Mouse (Mus musculus) limb, embryonic 15.5 days (tissue): ENCODE data around the gene Ptpa. TPM values are rescaled to one million over a fixed set of nuclear protein-coding genes. Genes with fewer than 3 reads are reported as not detected.

Experiments used
- ATAC-seq: fragments of 200-750 bp; cut with Nextera tagmentation; 2 replicates; pipeline ENCODE4 v1.8.0; 2017; ENCODE audit warnings: low read depth, moderate TSS enrichment; ENCODE audit not compliant: insufficient number of reproducible peaks, low FRiP score, low TSS enrichment
- H3K27ac ChIP-seq: fragments of 300-500 bp; sonication (generic); 2 replicates; pipeline ENCODE4 v1.5.1; 2015; ENCODE audit warnings: moderate library complexity, mild to moderate bottlenecking, inconsistent platforms
- H3K27me3 ChIP-seq: fragments of 300-500 bp; sonication (generic); 2 replicates; pipeline ENCODE4 v1.6.1; 2015; ENCODE audit warnings: inconsistent platforms
- H3K36me3 ChIP-seq: fragments of 300-500 bp; sonication (generic); 2 replicates; pipeline ENCODE4 v1.6.1; 2015; ENCODE audit warnings: inconsistent platforms
- H3K4me1 ChIP-seq: fragments of 300-500 bp; sonication (generic); 2 replicates; pipeline ENCODE4 v1.6.1; 2015; ENCODE audit warnings: inconsistent platforms
- H3K4me2 ChIP-seq: fragments of 300-500 bp; sonication (generic); 2 replicates; pipeline ENCODE4 v1.6.1; 2015; ENCODE audit warnings: mild to moderate bottlenecking, inconsistent platforms
- H3K4me3 ChIP-seq: fragments of 300-500 bp; sonication (generic); 2 replicates; pipeline ENCODE4 v1.5.1; 2015; ENCODE audit warnings: mild to moderate bottlenecking, inconsistent platforms
- H3K9ac ChIP-seq: fragments of 300-500 bp; sonication (generic); 2 replicates; pipeline ENCODE4 v1.6.1; 2015; ENCODE audit warnings: inconsistent platforms
- H3K9me3 ChIP-seq: fragments of 300-500 bp; sonication (generic); 2 replicates; pipeline ENCODE4 v1.6.1; 2016; ENCODE audit warnings: inconsistent platforms
- WGBS: fragments of 180-500 bp; shearing (Covaris S2); methylation state at CpG from one replicate; pipeline ENCODE4 v1.1.7; 2015; 5-methylcytosine and 5-hydroxymethylcytosine counted together
- polyA plus RNA-seq: library from polyadenylated mRNA; unstranded; fragments of >200 nt; fragmentation: Nextera tagmentation; extraction: Ambion mirVana; gene quantifications from 2 replicates; pipeline ENCODE4 v1.2.1, GENCODE M21; 2015

Ptpa gene
- polyA plus RNA-seq, 1 experiment from 2014 or later = 149 TPM

DNA sequence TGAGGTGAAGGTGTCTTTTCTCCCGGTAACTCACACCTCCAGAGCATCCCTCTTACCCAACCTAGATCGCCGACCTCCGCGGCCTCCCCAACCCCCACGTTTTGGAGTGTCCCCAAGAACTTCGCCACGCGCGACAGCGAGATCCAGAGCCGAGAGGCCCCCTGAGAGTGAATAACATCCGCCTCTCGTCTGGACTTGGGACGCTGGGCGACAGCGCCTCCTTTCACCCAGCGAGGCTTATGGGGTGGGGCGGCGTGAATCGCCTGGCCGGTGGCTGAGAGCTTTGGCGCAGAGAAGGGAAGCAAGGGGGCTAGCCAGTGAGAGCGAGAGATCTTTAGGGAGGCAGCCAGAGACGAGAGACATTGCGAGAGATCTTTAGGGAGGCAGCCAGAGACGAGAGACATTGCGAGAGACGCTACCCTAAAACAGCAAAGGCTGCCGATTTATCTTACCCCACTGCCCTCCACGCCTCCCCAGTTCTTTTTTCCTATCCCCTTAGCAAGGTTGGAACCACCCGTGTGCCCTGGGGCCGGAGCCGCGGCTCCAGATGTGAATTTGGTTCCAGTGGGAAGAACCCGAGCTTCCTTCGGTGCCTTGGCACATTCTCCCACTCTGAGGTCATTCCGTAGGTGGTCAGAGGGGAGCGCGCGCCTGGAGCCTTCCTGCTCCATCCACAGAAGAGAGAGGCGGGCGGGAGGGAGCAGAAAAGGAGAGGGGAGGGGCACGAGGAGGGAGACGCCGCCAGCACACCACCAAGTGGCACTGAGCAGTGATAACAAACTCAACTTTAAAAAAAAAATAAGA lies 54.5 kb downstream of the Ptpa start:
- H3K27ac ChIP-seq = peak overlapping the region; percentile 97
- ATAC-seq = peak; percentile 12; the same call in 1 of the 2 replicates
- H3K36me3 ChIP-seq = no peaks in the 10 kb centered on the region
- no peaks in the 10 kb centered on the region for H3K9me3 ChIP-seq
- H3K9ac ChIP-seq = peak overlapping the region; percentile 72
- H3K4me3 ChIP-seq = peak overlapping the region; percentile 83
- peak overlapping the region; percentile 96 for H3K4me2 ChIP-seq
- WGBS = under 1% methylated on average over 46 of the region's 46 CpGs
- H3K27me3 ChIP-seq = no peaks in the 10 kb centered on the region
- peaks cover 46% of the 10 kb centered on the region for H3K4me1 ChIP-seq

GRCm38 (mm10) chr2:30471051-30471450 lies 55.2 kb downstream of the Ptpa start:
- Histone ChIP-seq H3K4me2 (peak overlapping the region; percentile 96), H3K4me1 (peaks cover 46% of the 10 kb centered on the region), H3K4me3 (peak overlapping the region; percentile 83), H3K36me3 (no peaks in the 10 kb centered on the region), H3K9me3 (no peaks in the 10 kb centered on the region), H3K9ac (0 out of 2 replicates have a peak overlapping the region, but pooled peaks have one; percentile 17), H3K27me3 (no peaks in the 10 kb centered on the region), H3K27ac (peak overlapping the region; percentile 97)
- ATAC-seq = no peak
- 8% methylated on average over 8 of the region's 8 CpGs for WGBS

GRCm38 (mm10) chr2:30471795-30472720 lies 56.2 kb downstream of the Ptpa start:
- Histone ChIP-seq H3K9ac (peak overlapping the region; percentile 94), H3K36me3 (no peaks in the 10 kb centered on the region), H3K4me1 (peaks cover 39% of the 10 kb centered on the region), H3K27me3 (no peaks in the 10 kb centered on the region), H3K4me2 (peak overlapping the region; percentile 96), H3K27ac (peak overlapping the region; percentile 97), H3K9me3 (no peaks in the 10 kb centered on the region), H3K4me3 (peak overlapping the region; percentile 83)
- peak; percentile 74 for ATAC-seq
- WGBS = under 1% methylated on average over 42 of the region's 51 CpGs

- Histone ChIP-seq H3K4me2 (peak overlapping the region; percentile 96), H3K9ac (peak overlapping the region; percentile 94), H3K4me3 (peak overlapping the region; percentile 83), H3K4me1 (peaks cover 36% of the 10 kb centered on the region), H3K36me3 (no peaks in the 10 kb centered on the region), H3K27me3 (no peaks in the 10 kb centered on the region), H3K9me3 (no peaks in the 10 kb centered on the region), H3K27ac (peak overlapping the region; percentile 97)
- no peak for ATAC-seq
- under 1% methylated on average over 59 of the region's 60 CpGs for WGBS
Measured at GRCm38 (mm10) chr2:30472731-30473351, 57.0 kb downstream of the Ptpa start.

- WGBS = under 1% methylated on average over 72 of the region's 80 CpGs
- H3K4me1 ChIP-seq = peaks cover 34% of the 10 kb centered on the region
- H3K4me3 ChIP-seq = peak overlapping the region; percentile 83
- peak overlapping the region; percentile 96 for H3K4me2 ChIP-seq
- no peaks in the 10 kb centered on the region for H3K27me3 ChIP-seq
- peak overlapping the region; percentile 97 for H3K27ac ChIP-seq
- no peaks in the 10 kb centered on the region for H3K36me3 ChIP-seq
- peak; percentile 7; the same call in 1 of the 2 replicates for ATAC-seq
- H3K9ac ChIP-seq = peak overlapping the region; percentile 94
- H3K9me3 ChIP-seq = no peaks in the 10 kb centered on the region
Measured at GRCm38 (mm10) chr2:30473431-30474031, 57.7 kb downstream of the Ptpa start.

DNA sequence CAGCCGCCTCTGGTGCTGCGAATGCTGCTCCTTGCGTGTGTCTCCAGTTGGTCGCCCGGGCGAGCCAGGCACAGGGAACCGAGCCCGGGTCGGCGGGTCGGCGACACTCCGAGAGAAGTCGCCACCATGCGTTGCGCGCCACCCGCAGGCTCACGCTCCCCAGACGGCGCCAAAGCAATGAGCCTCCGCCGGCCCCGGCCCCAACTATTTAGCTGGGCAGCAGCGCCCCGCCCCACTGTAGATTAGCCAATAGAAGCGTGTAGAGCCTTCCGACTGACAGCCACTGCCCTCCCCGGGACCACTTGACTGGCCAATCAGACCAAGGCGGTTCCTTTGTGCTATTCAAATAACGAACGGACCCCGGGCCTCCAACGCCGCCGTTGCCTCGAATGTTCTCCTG lies 58.2 kb downstream of the Ptpa start, which contains the start of gene Ier5l:
TSS of gene Ier5l (minus strand) at position 181 of the 400 bp plus-strand sequence.
- under 1% methylated on average over 37 of the region's 37 CpGs for WGBS
- H3K27ac ChIP-seq = peak within 1 kb of the TSS; percentile 97
- H3K36me3 ChIP-seq = no peaks in the 10 kb centered on the region
- H3K9ac ChIP-seq = peak within 1 kb of the TSS; percentile 94
- H3K9me3 ChIP-seq = no peaks in the 10 kb centered on the region
- peak within 1 kb of the TSS; percentile 83 for H3K4me3 ChIP-seq
- peak; percentile 86 for ATAC-seq
- peaks cover 29% of the 10 kb centered on the region for H3K4me1 ChIP-seq
- peak within 1 kb of the TSS; percentile 96 for H3K4me2 ChIP-seq
- H3K27me3 ChIP-seq = no peaks in the 10 kb centered on the region

- Histone ChIP-seq H3K4me1 (peaks cover 26% of the 10 kb centered on the region), H3K36me3 (no peaks in the 10 kb centered on the region), H3K4me3 (peak overlapping the region; percentile 83), H3K9me3 (no peaks in the 10 kb centered on the region), H3K4me2 (peak overlapping the region; percentile 96), H3K9ac (no peak overlapping the region), H3K27me3 (no peaks in the 10 kb centered on the region), H3K27ac (no peak overlapping the region)
- 38% methylated on average over 4 of the region's 4 CpGs for WGBS
- ATAC-seq = no peak
Measured at GRCm38 (mm10) chr2:30474776-30475175, 58.9 kb downstream of the Ptpa start.

GRCm38 (mm10) chr2:30475457-30475856 lies 59.6 kb downstream of the Ptpa start:
- Histone ChIP-seq H3K4me3 (no peak overlapping the region), H3K36me3 (no peaks in the 10 kb centered on the region), H3K27ac (no peak overlapping the region), H3K9ac (no peak overlapping the region), H3K9me3 (no peaks in the 10 kb centered on the region), H3K4me2 (no peak overlapping the region), H3K27me3 (no peaks in the 10 kb centered on the region), H3K4me1 (peaks cover 21% of the 10 kb centered on the region)
- 91% methylated on average over 7 of the region's 7 CpGs for WGBS
- ATAC-seq = no peak

- Histone ChIP-seq H3K27me3 (no peaks in the 10 kb centered on the region), H3K4me2 (no peak overlapping the region), H3K4me1 (peaks cover 14% of the 10 kb centered on the region), H3K9me3 (no peaks in the 10 kb centered on the region), H3K4me3 (no peak overlapping the region), H3K36me3 (no peaks in the 10 kb centered on the region), H3K9ac (no peak overlapping the region), H3K27ac (no peak overlapping the region)
- ATAC-seq = no peak
- WGBS = 61% methylated on average over 2 of the region's 2 CpGs
Measured at GRCm38 (mm10) chr2:30476241-30476640, 60.4 kb downstream of the Ptpa start.

GRCm38 (mm10) chr2:30478526-30478925 lies 62.7 kb downstream of the Ptpa start:
- no peaks in the 10 kb centered on the region for H3K36me3 ChIP-seq
- WGBS = 73% methylated on average over 1 of the region's 1 CpGs
- ATAC-seq = no peak

DNA sequence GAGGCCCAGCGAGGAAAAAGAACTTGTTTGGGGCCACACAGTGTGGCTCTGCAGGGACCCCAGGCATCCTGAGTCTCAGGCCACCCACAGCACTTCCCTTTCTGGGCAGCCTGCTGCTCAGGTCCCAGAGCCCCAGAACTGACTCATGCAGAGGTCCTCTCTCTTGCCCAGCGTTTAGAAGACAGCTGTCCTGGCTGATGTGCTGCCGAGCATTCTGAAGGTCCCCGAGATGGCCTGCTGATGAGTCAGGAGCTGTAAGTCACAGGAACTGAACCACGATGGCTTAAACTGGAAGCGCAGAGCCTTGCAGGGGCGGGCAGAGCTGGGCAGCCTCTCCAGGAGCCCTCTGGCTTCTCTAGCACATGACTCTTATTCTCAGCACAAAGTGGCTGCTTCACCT lies 71.8 kb downstream of the Ptpa start:
- WGBS = 43% methylated on average over 7 of the region's 7 CpGs
- Histone ChIP-seq H3K4me3 (no peak overlapping the region), H3K4me2 (no peak overlapping the region), H3K9me3 (no peaks in the 10 kb centered on the region), H3K36me3 (no peaks in the 10 kb centered on the region), H3K27me3 (no peaks in the 10 kb centered on the region), H3K27ac (peak overlapping the region; percentile 27; the same call in 1 of the 2 replicates), H3K9ac (no peak overlapping the region), H3K4me1 (peaks cover 7% of the 10 kb centered on the region)
- no peak for ATAC-seq

More at GRCm38 (mm10) chr2:30478526-30478925, 62.7 kb downstream of the Ptpa start:
- Histone ChIP-seq H3K27me3 (no peaks in the 10 kb centered on the region), H3K4me3 (no peak overlapping the region), H3K27ac (no peak overlapping the region), H3K4me1 (peaks cover 9% of the 10 kb centered on the region), H3K9ac (no peak overlapping the region), H3K4me2 (no peak overlapping the region), H3K9me3 (no peaks in the 10 kb centered on the region)
